Mouse (Mus musculus): ENCODE results near the gene Myo15b. TPM values are rescaled to one million over a fixed set of nuclear protein-coding genes. Genes with fewer than 3 reads are reported as not detected.

The Myo15b gene
- polyA plus RNA-seq, 1 experiment = 0.46 TPM

DNA sequence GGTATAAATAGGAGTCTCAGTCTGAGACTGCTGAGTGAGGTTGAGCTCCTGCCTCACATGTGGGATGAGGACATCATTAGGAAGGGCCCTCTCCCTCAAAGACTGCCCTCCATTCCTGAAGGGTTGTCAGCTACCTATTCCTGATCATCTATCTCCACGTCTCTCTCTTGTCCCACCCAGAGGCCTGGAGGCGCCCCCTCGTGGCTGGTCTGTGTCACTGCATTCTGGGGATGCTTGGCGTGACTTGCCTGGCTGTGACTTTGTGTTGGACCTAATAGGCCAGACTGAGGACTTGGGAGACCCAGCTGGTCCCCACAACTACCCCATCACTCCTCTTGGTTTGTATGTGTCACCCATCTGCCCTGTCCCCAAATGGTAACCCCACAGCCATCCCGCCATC is 22.8 kb downstream of the Myo15b start:
- no peak for TF ChIP-seq GATA1 (IDR thresholded peaks at IDR 0.05; ENCODE audit: low read length)

GRCm38 (mm10) chr11:115883251-115883650 is 25.0 kb downstream of the Myo15b start:
- TF ChIP-seq GATA1 (IDR thresholded peaks at IDR 0.05; ENCODE audit: low read length) = no peak

DNA sequence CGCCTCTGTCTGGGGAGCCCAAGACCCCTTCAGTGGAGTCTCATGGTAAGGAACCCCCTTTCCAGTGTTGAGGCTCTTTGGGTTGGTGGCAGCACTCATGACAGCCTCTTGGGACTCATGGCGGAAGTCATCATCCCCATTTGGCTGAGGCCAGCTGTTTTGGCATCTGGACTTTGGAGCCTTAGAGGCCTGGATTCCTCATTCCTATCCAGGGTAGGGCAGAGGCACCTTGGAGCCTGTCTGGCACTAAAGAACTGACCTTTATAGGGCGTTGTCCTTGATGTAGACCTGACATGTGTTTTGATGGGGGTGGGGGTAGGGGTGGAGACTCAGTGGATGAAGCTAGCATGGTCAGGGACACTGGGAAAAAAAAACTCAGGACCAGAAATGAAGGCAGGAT is 26.2 kb downstream of the Myo15b start:
- TF ChIP-seq GATA1 (IDR thresholded peaks at IDR 0.05; ENCODE audit: low read length) = no peak

DNA sequence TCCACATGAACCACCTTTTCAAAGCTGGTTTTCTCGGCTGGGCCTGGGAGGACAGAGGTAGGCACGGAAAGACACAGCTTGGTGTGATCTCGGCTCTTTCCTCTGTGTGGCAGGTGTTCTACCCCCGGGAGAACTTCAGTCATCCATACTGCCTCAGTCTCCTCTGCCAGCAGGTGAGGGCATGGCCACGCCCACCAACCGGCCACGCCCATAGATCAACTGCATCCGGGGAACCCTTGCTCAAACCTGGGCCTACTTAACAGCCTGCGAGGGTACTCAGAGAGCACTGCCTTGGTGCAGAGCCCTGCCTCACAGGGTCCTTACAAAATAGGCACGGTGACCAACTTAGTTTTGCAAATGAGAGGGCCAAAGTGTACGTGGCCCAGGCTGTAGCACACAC is 27.1 kb downstream of the Myo15b start:
- TF ChIP-seq GATA1 (IDR thresholded peaks at IDR 0.05; ENCODE audit: low read length) = no peak

DNA sequence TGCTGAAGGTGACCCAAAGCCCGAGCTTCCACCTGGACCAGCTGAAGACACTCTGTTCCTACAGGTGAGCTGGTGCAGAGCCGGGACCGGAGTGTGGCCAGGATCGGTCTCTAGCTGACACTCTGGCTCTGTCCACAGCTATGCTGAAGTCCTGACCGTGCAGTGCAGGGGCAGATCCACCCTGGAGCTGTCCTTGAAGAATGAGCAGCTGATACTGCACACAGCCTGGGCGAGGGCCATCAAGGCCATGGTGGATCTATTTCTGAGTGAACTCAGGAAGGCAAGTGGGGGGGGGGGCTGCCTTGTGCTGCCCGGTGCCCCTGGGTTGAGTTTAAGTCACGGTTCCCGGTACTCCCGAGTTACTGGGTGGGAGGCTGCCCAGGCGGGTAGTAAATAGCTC is 28.2 kb downstream of the Myo15b start:
- no peak for TF ChIP-seq GATA1 (IDR thresholded peaks at IDR 0.05; ENCODE audit: low read length)

DNA sequence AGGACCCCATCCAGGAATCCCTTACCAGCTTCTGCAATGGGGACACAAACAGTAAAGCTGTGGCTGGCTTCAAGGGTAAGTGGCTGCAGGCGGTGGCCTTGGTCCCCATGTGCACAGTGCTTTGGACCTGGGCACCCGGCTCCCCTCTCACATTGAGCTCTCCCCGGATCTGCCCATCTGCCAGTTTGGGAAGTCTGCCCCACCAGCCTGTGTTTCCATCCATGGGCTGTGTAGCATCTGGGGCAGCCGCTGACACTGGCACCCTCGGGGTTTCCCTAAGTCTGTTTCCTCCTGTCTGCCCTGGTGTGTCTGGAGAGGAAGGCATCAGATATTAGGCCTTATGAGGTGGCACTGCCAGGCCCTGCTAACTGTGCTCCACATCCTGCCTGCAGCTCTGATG is 29.8 kb downstream of the Myo15b start:
- no peak for TF ChIP-seq GATA1 (IDR thresholded peaks at IDR 0.05; ENCODE audit: low read length)

- TF ChIP-seq GATA1 (IDR thresholded peaks at IDR 0.05; ENCODE audit: low read length) = no peak
Observed at GRCm38 (mm10) chr11:115889159-115889558, 31.0 kb downstream of the Myo15b start.

- no peak for TF ChIP-seq GATA1 (IDR thresholded peaks at IDR 0.05; ENCODE audit: low read length)
Observed at GRCm38 (mm10) chr11:115892213-115892612, 34.0 kb downstream of the Myo15b start.

DNA sequence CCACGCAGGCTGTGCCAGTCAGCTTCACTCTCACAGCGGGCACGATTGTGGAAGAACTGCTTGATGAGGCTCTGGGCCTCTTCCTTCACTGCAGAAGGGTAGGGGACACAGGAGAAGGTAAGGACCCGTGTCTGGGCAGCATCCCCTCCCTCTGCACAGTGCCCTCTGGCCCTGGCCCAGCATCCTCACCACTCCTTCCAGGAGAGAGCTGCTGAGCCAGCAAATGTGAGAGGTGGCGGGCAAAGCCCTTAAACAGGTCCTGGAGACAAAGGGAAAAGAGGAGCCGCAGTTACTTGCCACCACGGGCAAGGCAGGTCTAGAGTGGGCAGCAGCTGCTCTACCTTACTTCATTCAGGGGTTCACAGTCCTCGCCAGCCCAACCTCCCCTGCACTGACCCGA is 34.9 kb downstream of the Myo15b start:
- TF ChIP-seq GATA1 (IDR thresholded peaks at IDR 0.05; ENCODE audit: low read length) = no peak

- TF ChIP-seq GATA1 (IDR thresholded peaks at IDR 0.05; ENCODE audit: low read length) = no peak
Observed at GRCm38 (mm10) chr11:115894755-115895520, 36.7 kb downstream of the Myo15b start.

GRCm38 (mm10) chr11:115898446-115898845 is 40.2 kb downstream of the Myo15b start:
- TF ChIP-seq GATA1 (IDR thresholded peaks at IDR 0.05; ENCODE audit: low read length) = no peak

- no peak for TF ChIP-seq GATA1 (IDR thresholded peaks at IDR 0.05; ENCODE audit: low read length)
Observed at GRCm38 (mm10) chr11:115898886-115899285, 40.7 kb downstream of the Myo15b start.

- TF ChIP-seq GATA1 (IDR thresholded peaks at IDR 0.05; ENCODE audit: low read length) = no peak
Observed at GRCm38 (mm10) chr11:115899486-115900266, 41.5 kb downstream of the Myo15b start, which contains the start of gene Smim5. TSS of gene Smim5 (plus strand) at chr11:115899966.

DNA sequence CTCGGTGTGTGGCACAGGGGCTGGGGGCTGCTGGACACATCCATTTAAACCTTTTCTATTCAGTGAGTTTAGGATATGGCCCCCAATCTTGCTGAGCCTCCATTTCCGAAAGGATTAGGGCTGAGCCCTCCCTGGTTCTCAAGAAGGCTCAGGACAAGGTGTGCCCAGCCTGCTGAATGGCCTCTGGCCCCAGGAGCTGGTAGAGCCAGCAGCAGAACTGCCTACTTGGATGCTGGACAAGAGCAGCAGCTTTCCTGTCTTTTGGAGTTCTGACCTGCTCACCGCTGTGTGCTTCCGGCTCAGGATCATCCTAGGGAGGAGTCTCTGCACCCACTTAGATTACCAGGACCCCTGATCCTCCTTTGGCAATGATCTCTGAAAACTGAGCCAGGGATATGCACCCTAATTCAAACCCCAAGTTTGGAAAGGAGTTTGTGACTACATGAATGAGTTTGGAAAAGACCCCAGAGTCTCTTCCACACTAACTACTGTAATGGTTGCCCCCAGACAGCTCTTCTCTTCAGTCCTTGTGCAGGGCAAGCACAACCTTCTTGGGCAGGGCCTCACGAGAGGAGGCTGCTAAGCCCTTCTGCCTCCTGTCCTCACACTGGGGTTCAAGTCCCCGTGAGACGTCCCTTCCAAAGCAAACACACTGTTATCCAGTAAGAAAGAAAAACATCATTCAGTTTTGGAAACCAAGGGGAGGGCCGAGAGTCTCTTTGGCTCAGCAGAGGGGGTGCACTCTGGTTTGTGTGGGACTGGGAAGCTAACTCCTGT is 42.5 kb downstream of the Myo15b start:
- TF ChIP-seq GATA1 (IDR thresholded peaks at IDR 0.05; ENCODE audit: low read length) = no peak

GRCm38 (mm10) chr11:115901338-115902161 is 43.3 kb downstream of the Myo15b start:
- TF ChIP-seq GATA1 (IDR thresholded peaks at IDR 0.05; ENCODE audit: low read length) = peak; percentile 45

All from G1E-ER4 (cell line).